Mouse (Mus musculus) spleen, postnatal 10 days (tissue): Measurements from ENCODE around the gene Bag6.
A peak's percentile ranks its signal among the peaks of the same experiment; 100 is the strongest.

Experiments
- DNase-seq, 2 experiments: peaks; one replicate each; pipeline ENCODE4 v3.0.0; 2021 to 2022; ENCODE audit warnings: low spot score in 2 of 2

The Bag6 gene

DNA sequence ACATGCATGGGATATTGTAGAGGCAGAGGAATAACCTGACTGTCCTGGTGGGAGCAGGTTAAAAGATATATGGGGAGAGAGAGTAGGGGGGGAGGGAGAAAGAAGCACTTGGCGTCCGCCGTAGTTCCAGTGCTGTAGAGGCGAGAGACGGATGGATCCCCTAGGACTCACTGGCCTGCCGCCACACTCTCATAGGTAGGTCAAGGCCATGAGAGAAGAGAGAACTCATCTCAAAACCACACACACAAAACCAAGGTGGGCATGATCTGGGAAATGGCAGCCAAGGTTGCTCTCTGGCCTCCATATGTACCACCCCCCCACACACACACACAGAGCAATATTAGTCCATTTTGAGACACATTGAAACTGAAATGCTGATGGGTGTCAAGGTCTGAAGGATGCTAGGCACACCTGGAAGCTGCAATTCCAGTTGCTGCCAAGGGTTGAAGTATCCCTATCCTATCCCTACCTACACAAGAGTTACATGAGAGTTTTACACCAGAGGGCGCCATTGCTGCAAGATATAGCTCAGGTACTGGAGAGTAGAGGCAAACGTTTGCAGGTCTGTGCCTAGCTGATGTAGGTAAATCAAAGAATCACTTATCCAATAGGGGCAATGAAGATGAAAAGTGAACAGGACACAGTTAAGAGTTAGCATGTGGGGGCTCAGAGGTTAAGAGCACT, 31.5 kb downstream of the Bag6 start:
- peak; percentile 47 to 80 for DNase-seq

DNA sequence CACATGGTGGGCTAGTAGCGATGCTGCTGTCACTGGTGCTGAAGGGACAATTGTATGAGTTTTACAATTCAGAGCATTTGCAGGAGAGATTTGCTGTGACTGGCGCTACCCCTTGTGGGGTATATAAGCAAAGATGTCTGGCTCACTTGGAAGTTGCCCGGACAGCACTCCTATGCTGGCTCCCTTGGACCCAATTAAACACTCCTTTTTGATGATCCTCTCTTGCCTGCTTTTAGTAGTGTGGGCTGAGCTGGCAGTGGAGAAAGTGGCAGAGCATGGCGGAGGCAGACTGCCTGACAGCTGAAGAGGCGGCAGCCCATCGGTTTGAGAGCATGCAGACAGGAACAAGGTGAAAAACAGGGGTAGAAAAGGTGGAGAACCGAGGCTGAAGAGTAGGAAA, 32.8 kb downstream of the Bag6 start:
- no peak for DNase-seq

DNA sequence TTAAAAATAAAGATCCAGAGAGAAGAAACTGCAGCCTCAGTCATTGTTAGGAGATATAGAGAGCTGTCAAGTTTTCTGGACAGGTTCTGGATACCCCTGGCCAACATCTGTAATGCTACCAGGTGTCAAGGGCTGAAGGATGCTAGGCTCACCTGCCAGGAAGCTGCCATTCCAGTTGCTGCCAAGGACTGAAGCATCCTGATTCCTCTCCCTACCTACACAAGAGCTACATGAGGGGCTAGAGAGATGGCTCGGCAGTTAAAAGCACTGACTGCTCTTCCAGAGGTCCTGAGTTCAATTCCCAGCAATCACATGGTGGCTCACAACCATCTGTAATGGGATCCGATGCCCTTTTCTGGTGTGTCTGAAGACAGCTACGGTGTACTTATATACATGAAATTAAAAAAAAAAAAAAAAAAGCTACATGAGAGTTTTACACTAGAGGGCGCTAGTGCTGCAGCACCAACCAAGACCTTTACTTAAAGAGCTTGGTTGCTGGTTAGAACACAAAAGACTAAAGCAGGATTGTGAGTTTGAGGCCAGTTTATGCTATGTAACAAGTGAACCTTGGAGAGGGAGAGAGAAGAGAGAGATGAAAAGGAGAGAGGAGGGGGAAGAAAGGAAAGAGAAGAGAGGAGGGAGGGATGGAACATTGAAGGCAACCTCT, 33.7 kb downstream of the Bag6 start:
- peak in 1 of 2 experiments; percentile 50 for DNase-seq

DNA sequence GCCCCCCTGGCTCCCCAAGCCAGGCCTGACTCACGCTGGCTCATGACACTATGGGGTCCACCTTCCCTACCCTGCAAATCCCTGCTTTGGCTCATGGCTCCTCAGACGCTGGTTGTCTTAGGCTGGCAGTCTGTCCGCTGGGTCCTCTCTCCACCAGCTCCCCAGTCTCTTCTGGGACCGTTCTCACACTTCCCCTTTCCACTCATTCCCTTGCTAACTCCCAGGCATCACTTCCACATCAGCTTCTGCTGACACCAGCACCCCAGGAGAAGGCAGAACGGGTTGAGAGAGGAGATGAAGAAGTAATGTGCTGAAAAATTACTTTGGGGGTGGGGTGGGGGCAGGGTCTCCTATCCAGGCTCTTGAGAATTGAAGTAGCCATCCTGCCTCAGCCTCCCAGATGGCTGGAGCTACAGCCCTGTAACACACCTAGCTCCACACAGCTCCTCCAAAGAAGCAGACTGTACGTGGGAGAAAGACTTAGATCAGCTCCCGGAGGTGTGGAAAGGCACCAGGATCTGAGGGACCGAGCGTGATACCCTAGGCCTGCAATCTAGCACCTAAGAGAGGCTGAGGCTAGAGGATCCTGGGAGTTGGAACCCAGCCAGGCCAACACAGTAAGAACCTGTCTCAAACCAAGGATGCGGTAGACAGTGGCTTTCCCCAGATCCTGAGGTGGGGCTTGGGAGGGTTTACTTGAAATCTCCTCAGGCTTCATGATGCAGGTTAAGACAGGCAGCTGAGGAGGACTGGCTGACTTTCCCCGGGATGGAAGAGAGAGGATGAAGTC, 37.7 kb downstream of the Bag6 start:
- no peak for DNase-seq

DNA sequence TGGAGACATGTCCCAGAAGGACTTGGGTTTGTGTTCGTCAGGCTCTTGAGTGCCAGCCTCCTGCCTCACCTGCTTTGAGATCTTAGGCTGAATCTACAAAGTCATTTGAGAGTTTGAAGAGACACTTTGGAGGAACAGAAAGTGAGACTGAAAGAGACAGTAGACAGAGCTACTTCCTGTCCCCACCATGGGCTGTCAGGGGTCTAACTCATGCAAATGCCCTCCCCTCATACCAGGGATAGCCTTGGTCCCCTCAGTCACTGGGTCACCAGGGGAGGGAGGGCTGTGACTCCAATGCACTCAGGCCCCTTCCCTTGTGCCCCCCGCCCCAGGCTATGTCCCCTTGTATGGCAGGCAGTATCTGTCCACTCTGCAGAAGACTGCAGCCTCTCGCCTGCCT, 38.4 kb downstream of the Bag6 start:
- peak; percentile 28 to 44 for DNase-seq

DNA sequence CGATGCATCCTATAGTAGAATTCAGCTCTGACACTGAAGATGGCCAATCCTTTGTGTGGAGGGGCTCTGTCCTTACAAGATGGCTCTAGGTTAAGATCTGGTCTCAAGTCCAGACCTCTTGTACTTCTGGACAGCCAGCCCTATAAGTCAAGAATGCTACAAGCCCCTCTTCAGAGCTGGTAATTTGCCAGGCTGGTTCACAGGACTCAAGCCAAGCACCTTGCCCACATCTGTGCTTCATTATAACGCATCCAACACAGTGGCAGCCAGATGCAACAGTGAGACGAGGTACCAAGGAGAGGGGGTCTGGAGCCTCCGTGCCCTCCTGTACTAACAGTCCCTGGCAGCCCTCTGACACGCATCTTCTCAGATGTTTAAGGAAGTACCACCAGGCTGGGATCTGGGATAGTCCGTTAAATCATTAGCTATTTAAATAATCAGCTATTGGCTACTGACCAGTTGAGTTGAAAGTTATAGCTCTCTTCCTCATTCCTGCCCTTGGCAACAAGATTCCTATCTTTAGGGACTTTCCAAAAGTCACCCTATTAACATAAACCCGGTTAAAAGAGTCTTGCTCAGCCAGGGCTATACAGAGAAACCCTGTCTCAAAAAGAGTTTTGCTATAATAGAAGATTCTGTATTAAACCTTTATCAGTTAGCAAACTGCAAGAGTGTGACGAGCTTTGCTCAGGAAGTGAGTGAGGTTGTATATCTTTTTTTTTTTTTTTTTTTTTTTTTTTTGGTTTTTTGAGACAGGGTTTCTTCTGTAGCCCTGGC, 39.4 kb downstream of the Bag6 start:
- peak in 1 of 2 experiments; percentile 13 for DNase-seq

DNA sequence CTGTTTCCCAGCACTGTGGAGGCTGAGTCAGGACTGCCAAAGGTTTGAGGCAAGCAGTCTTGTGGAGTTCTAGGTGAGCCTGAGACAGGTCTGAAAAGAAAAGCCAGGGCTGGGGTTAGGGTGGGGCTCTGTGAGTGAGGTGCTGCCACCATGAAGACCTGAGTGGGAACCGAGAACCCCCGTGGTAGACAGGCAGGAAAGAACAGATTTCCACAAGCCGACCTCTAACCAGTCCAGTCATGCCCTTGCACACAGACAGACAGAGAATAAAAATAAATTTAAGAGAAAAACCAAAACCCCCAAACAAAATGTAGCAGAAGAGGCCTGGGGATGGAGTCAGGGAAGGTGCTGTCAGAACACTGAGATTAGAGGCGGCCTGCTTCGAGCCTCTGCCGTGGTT, 40.4 kb downstream of the Bag6 start:
- peak in 1 of 2 experiments; percentile 17 for DNase-seq

DNA sequence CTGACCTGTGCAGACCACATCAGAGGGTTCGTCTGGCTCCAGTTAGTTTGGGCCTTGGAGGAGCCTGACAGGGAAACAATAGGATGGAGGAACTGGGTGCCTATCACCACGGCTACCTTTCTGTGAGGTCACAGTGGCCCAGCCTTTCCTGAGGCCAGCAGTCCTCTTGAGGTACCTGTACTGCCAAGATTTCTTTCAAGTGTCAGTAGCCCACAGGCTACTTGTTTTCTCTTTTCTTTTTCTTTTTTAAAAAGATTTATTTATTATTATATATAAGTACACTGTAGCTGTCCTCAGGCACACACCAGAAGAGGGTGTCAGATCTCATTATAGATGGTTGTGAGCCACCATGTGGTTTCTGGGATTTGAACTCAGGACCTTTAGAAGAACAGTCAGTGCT, 41.0 kb downstream of the Bag6 start, which contains the start of gene Aif1:
Aif1 (minus strand) TSS at position 101 of the 400 bp plus-strand sequence.
- no peak for DNase-seq

DNA sequence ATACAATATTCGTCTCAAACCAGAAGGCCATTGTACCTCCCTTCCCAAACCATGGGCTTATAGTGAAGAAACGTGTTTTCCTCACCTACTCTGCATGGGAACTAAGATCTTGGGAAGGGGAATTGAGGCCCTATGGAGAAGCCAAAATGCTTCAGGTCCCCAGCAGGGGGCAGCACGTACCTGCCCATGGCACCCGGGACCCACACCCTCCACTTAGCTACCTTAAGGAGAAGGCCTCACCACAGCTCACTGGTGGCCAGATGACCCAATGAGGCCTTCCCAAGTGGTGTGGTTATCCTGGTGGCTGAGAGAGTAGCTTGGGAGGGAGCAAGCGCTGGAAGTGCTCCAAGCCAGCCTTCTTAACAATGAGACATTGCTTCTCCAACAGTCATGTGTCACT, 43.5 kb downstream of the Bag6 start:
- peak; percentile 64 to 82 for DNase-seq

DNA sequence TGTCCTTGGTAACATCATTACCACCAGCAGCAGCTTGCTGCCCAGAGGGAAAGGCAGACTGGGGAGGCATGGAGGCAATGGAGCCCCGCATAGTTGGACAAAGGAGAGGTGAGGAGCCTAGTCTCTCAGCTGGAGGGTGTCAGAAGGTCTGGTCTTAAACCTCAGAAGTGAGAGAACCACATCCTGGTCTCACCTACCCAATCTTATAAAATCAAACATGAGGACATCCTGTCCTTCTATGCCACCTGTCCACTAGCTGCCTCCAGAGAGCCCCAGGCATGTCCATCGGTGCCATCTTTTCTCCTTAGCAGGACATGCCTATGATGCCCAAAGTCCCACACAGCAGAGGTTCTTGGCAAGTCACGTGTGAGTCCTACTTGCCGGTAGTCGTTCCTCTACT, 45.1 kb downstream of the Bag6 start:
- DNase-seq: no peak

DNA sequence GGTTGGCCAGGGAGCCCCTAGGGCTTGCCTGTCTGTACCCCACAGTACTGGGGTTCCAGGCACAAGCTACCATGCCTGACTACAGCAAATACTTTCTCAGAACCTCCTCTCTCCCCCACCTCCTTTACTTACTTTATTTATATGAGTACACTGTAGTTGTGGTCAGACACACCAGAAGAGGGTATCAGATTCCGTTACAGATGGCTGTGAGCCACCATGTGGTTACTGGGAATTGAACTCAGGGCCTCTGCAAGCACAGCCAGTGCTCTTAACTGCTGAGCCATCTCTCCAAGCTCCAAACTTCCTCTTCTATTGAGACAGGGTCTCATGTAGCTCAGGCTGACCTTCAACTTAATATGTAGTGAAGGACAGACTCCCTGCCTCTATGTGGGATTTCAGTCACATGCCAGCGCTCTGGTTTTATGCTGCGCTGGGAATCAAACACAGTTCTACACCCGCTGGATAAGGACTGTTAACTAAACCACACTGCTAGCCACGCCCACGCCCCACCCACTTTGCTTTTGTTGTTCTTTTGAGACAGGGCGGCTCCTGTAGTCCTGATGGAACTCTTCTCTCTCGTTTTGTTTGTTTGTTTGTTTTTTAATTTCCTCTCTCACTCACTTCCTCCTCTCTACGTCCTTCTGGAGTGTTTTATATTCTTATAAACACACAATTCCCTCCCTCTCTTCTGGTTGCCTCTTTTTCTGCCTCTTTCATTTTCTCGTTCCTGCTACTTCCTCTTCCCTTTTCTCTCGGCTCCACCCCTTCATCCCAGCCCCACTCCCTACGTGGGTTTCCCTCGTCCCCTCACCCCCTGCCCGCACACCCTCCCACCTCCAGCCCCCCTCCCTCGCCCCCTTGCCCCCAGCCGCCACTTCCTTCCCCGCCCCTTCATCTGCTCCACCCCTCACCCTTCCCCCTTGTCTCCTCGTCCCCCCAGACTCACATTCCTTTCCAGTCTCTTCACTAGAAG, 50.9 kb downstream of the Bag6 start:
- DNase-seq: peak in 1 of 2 experiments; percentile 90

DNA sequence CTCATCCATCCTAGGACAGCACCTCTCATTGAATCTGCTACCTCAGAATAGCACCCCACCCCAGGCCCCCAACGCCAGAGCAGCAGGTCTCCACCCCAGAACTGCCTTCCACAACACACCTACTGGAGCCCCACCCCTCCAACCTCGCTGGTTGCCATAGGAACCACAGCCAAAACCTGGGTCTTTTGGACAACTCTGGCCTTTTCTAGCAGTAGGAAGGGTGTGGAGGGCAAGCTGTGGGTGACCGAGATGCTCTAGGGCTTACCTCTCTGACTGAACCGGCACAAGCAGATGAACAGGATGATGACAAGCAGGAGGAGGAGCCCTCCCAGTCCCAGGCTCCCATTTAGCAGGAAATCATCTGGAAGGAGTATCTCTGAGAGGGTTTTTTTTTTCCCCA, 51.7 kb downstream of the Bag6 start:
- peak in 1 of 2 experiments; percentile 72 for DNase-seq

DNA sequence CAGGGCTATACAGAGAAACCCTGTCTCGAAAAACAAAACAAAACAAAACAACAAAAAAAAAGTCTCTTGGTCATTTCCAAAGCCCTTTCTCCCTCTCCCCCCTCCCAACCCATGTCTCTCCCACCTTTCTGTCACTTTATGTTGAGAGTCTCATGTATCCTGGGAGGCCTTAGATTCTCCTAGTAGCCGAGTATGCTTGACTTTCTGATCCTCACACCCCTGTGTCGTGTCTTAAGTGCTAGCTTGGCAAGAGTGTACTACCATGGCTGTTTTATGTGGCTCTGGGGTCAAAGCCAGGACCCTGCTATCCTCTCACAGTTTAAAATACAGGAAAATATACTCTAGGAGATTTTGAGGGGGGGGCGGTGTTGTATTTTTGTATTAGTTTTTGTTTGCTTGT, 52.4 kb downstream of the Bag6 start:
- no peak for DNase-seq

DNA sequence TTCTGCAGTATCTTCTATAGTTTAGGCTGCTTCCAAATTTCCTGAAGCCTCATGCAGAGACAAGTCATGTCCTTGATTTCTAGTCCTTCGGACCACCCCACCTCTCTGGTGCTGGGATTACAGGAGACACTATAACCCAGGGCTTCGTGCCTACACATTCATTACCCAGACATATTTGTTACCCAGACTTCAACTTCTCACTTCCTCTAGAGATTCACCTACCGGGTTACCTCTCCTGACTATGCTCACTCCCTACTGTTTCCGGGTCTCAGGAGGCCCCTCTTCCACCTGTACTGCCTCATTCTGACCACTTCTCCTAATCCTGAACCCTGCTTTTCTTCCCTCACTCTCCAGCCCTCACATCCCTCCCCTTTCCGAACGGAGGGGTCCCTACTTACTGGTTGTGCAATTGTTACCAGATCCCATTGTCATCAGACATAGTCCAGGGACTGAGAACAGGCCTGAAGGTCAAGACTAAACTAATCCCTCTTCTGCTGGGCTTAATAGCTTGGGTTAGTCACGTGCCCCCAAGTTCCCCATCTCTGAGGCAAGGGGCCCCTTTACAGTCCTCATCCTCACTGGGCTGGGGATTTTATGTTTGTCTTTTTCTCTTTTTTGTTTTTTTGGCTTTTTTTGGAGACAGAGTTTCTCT, 53.1 kb downstream of the Bag6 start, which contains the start of gene Lst1:
Lst1 (minus strand) TSS at position 481 of the 652 bp plus-strand sequence.
- DNase-seq: no peak

DNA sequence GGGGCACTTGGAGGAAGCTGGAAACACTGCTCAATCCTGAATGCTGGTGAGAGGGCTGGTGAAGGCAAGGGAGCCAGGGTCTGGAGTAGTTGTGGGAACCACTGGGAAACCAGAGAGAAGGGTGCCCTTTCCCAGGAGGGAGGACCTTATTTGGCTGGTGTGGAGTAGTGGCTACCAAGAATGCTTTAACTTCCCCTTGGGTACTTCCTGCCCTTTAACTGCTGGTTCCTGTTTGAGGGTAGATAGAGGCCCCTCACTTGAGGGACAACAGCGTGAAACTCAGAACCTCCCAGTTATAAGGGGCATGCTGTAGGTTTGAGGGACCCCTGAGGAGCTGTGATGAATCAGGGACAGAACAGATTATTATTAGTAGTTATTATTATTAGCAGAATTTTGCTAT, 54.2 kb downstream of the Bag6 start:
- DNase-seq: peak in 1 of 2 experiments; percentile 23

DNA sequence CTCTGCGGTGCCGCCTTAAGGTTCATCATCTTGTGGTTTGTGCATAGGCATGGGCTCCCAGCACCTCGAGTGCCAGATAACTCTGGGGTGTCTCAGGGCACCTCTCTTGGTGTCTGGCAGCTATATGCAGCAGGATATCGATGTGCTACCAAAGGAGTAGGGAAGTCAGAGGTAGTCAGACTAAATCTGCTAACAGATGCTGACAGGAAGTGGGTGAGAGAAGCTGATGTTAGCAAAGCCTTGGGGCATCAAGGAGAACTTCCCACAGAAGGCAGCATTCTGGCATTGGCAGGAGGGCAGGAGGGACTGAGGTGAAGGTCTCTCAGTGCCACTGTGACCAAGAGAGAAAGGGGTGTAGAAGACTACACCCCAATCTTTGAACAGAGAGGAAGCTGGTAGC, 55.1 kb downstream of the Bag6 start:
- DNase-seq: peak in 1 of 2 experiments; percentile 35

DNA sequence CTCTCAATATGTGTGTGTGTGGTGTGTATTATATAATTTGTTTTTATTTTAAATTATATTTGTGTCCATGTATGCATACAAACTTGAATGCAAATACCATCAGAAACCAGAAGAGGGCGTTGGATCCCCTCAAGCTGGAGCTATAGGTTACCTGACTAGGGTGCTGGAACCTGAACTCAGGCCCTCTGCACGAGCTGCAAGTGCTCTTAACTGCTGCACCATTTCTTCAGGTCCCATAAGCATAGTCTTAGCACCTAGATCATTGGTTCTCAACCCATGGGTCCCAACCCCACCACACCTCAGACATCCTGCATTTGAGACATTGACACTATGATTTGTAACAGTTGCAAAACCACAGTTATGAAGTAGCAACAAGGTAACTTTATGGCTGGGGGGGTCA, 56.7 kb downstream of the Bag6 start:
- DNase-seq: no peak

DNA sequence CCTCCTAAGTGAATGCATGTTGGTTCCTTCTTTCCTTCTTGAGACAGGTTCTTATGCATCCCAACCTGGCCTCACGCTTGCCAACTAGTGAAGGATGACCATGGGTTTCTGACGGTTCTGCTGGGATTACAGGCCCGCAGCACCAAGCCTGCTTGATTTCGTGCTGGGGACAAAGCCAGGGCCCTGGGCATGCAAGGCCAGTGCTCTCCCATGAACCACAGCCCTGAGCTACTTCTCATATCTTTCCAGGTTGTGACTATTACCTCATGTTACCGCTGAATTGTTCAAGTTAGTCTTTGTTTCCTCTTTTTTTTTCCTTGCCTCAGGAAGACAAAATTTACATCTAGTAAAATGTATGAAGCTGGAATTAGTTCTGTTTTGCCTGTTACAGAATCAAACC, 57.9 kb downstream of the Bag6 start:
- no peak for DNase-seq

DNA sequence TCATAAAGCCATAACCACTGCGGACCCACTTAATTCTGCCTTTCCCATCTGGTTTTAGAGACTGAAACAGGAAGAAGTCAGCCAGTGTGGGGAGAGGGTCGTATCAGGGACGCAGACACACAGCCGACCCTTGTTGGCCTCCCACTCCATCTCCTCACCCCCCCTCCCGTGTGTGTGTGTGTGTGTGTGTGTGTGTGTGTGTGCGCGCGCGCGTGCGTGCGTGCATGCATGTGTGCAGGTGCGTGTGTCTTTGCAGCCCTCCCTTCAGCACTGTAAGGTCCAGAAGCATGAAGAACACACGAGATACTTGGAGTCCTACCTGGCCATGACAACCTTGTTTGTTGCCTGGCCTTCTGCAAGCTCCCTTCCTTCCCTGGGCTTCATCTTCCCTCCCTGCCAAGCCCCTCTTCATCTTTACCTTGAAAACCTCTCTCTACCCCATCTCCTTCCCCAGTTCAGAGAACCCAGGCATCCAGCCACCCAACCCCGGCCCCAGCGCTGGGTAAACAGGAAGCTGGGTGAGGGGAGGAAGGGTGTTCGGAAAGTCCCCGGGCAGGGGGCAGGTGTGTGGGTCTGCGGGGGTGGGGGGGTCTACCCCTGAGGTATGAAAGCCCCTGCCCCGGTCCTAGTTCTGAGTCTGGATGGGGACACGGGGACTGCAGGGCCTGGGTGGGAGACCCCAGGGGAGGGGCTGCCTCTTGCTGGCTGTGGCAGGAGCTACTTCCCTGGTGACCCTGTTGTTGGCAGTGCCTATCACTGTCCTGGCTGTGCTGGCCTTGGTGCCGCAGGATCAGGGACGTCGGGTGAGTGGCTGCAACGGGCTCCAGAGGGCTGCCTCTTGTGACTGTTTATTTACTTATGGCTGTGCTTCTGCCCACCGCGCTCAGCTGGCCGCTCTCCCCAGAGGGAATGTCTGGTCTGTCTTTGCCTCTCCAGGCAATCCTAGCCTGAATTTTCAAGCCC, 59.2 kb downstream of the Bag6 start, which contains the start of gene Ltb:
Ltb (plus strand) TSS at position 559 of the 963 bp plus-strand sequence.
- peak; percentile 51 to 81 for DNase-seq
